Mouse (Mus musculus) ES-E14 (cell line): ENCODE measurements around the gene Med11. TPM values are rescaled to one million over a fixed set of nuclear protein-coding genes. Genes with fewer than 3 reads are reported as not detected.
"Not testable (repeated sequence)": the region's sequence is repeated elsewhere in the genome, so short reads cannot be mapped to it uniquely, and the experiment has no call there.

Experiments
- DNase-seq: peaks from one replicate; pipeline ENCODE4 v3.0.0-alpha.2; 2013; ENCODE audit warnings: low read depth, low spot score
- H3K27ac ChIP-seq: 2 replicates; pipeline ENCODE4 v1.5.1; 2012; ENCODE audit warnings: low read depth, mild to moderate bottlenecking, low read length, moderate library complexity, mixed read lengths; ENCODE audit not compliant: poor library complexity, insufficient read depth, severe bottlenecking
- H3K36me3 ChIP-seq: 2 replicates; pipeline ENCODE4 v1.6.1; 2012; ENCODE audit warnings: mild to moderate bottlenecking, low read length, moderate library complexity, mixed read lengths; ENCODE audit not compliant: control insufficient read depth, poor library complexity, insufficient read depth, severe bottlenecking
- H3K4me1 ChIP-seq, 2 experiments: fragments of 150-350 bp in 1 of 2; sonication (generic) in 1 of 2; 2 replicates each; pipeline ENCODE4 v1.6.1; 2012; ENCODE audit warnings: low read length in 2 of 2, mild to moderate bottlenecking in 1 of 2, mixed read lengths in 1 of 2; ENCODE audit not compliant: control insufficient read depth in 2 of 2, insufficient read depth in 2 of 2, poor library complexity in 1 of 2
- H3K4me3 ChIP-seq, 2 experiments: fragments of 150-350 bp in 1 of 2; sonication (generic) in 1 of 2; 2 replicates each; pipeline ENCODE4 v1.5.1; 2012; ENCODE audit warnings: low read length in 2 of 2, low read depth in 1 of 2, mild to moderate bottlenecking in 1 of 2, mixed read lengths in 1 of 2; ENCODE audit not compliant: insufficient read depth in 1 of 2, poor library complexity in 1 of 2, severe bottlenecking in 1 of 2
- H3K9ac ChIP-seq: 2 replicates; pipeline ENCODE4 v1.6.1; 2012; ENCODE audit warnings: low read depth, mild to moderate bottlenecking, low read length, mixed read lengths; ENCODE audit not compliant: poor library complexity, insufficient read depth, severe bottlenecking
- H3K9me3 ChIP-seq: fragments of 150-350 bp; sonication (generic); 2 replicates; pipeline ENCODE4 v1.6.1; 2012; ENCODE audit warnings: low read depth, mild to moderate bottlenecking, low read length; ENCODE audit not compliant: control insufficient read depth, insufficient read depth
- CHD2 ChIP-seq: IDR thresholded peaks from 2 replicates; pipeline ENCODE4 v1.6.1; 2014; ENCODE audit warnings: mild to moderate bottlenecking, low read depth, low read length, inconsistent platforms
- HCFC1 ChIP-seq: IDR thresholded peaks from 2 replicates; pipeline ENCODE4 v1.6.1; 2012; ENCODE audit warnings: low read length, inconsistent platforms, borderline replicate concordance; ENCODE audit not compliant: insufficient read depth
- MAFK ChIP-seq: IDR thresholded peaks from 2 replicates; pipeline ENCODE4 v1.6.1; 2014; ENCODE audit warnings: mild to moderate bottlenecking, low read depth, low read length, inconsistent platforms; ENCODE audit not compliant: insufficient read depth
- ZC3H11A ChIP-seq: IDR thresholded peaks from 2 replicates; pipeline ENCODE4 v1.6.1; 2012; ENCODE audit warnings: low read depth, mild to moderate bottlenecking, inconsistent platforms, low read length, borderline replicate concordance
- ZNF384 ChIP-seq: IDR thresholded peaks from 2 replicates; pipeline ENCODE4 v1.6.1; 2012; ENCODE audit warnings: low read depth, low read length, inconsistent platforms
- in situ Hi-C, 2 experiments: fragments of 600-800 bp; cut with MboI; formaldehyde crosslinking; loops; one replicate each; pipeline ENCODE4 v1.15.1; 2025; ENCODE audit warnings: low sequenced_read_pairs in 2 of 2, inconsistent platforms in 1 of 2; ENCODE audit not compliant: unreplicated experiment in 2 of 2
- total RNA-seq: library from RNA; depleted of rRNA; stranded (reverse); fragments of 300-350 nt; gene quantifications from 2 replicates; pipeline ENCODE4 v1.2.3, GENCODE M21; 2012

Gene Med11
- total RNA-seq, 1 experiment, result 31.2 TPM

- H3K27ac ChIP-seq, result no peak overlapping the region
- TF ChIP-seq ZNF384, result no peak
- TF ChIP-seq ZC3H11A, result peak; percentile 74; the same call in 1 of the 2 replicates
- TF ChIP-seq CHD2, result no peak
- TF ChIP-seq HCFC1, result peak; percentile 19; the same call in 1 of the 2 replicates
- TF ChIP-seq MAFK, result no peak
- H3K9ac ChIP-seq, result no peak overlapping the region
- H3K36me3 ChIP-seq, result no peaks in the 10 kb centered on the region
- DNase-seq, result peak; percentile 84
- H3K9me3 ChIP-seq, result no peaks in the 10 kb centered on the region
- no peak overlapping the region for H3K4me3 ChIP-seq
- H3K4me1 ChIP-seq, result no peaks in the 10 kb centered on the region
- in situ Hi-C loops, result no loop called here
Observed at GRCm38 (mm10) chr11:70413961-70414360, 37.8 kb upstream of the Med11 start.

GRCm38 (mm10) chr11:70418199-70418598 lies 33.5 kb upstream of the Med11 start:
- no peak overlapping the region for H3K9ac ChIP-seq
- in situ Hi-C loops, result loop anchor here in 1 of 2 experiments (5.0 kb wide), 1 partner anchor 84 kb away; no protein-coding TSS in a partner anchor
- no peaks in the 10 kb centered on the region for H3K4me1 ChIP-seq
- no peak overlapping the region for H3K27ac ChIP-seq
- no peaks in the 10 kb centered on the region for H3K36me3 ChIP-seq
- no peak for DNase-seq
- no peak for TF ChIP-seq MAFK
- no peak for TF ChIP-seq CHD2
- no peak for TF ChIP-seq ZC3H11A
- no peak for TF ChIP-seq ZNF384
- TF ChIP-seq HCFC1, result no peak
- no peak overlapping the region for H3K4me3 ChIP-seq
- H3K9me3 ChIP-seq, result no peaks in the 10 kb centered on the region

GRCm38 (mm10) chr11:70419486-70419885 lies 32.2 kb upstream of the Med11 start:
- TF ChIP-seq MAFK, result no peak
- no peak for TF ChIP-seq ZNF384
- no peak for TF ChIP-seq ZC3H11A
- no peak for TF ChIP-seq HCFC1
- TF ChIP-seq CHD2, result no peak
- Histone ChIP-seq H3K9me3 (no peaks in the 10 kb centered on the region), H3K9ac (no peak overlapping the region), H3K4me1 (no peaks in the 10 kb centered on the region), H3K27ac (no peak overlapping the region), H3K4me3 (no peak overlapping the region), H3K36me3 (no peaks in the 10 kb centered on the region)
- in situ Hi-C loops, result loop anchor here in 1 of 2 experiments (5.0 kb wide), 1 partner anchor 83 kb away; no protein-coding TSS in a partner anchor
- DNase-seq, result no peak

- H3K9me3 ChIP-seq, H3K4me1 ChIP-seq, H3K36me3 ChIP-seq, H3K4me3 ChIP-seq, DNase-seq, H3K9ac ChIP-seq, H3K27ac ChIP-seq, in situ Hi-C loops: not testable (repeated sequence)
- TF ChIP-seq MAFK, result 0 out of 2 replicates have a peak, but pooled peaks have one; percentile 38
Observed at GRCm38 (mm10) chr11:70426598-70426997, 25.1 kb upstream of the Med11 start.

GRCm38 (mm10) chr11:70431574-70431973 lies 20.1 kb upstream of the Med11 start:
- Histone ChIP-seq H3K4me1 (peaks cover 2 to 13% of the 10 kb centered on the region in 2 experiments; a peak in 2 of 4 replicates), H3K27ac (no peak overlapping the region), H3K4me3 (peak overlapping the region; percentile 84 to 96; a peak in 3 of 4 replicates), H3K9me3 (no peaks in the 10 kb centered on the region), H3K9ac (peak overlapping the region; percentile 83; the same call in 1 of the 2 replicates), H3K36me3 (peaks cover 7% of the 10 kb centered on the region; the same call in 1 of the 2 replicates)
- DNase-seq, result no peak
- no peak for TF ChIP-seq MAFK
- TF ChIP-seq ZNF384, result no peak
- TF ChIP-seq CHD2, result no peak
- in situ Hi-C loops, result no loop called here
